Mouse (Mus musculus) hindbrain, embryonic 15.5 days (tissue): ENCODE data around the gene Kif22. TPM values are rescaled to one million over a fixed set of nuclear protein-coding genes. Genes with fewer than 3 reads are reported as not detected.

Source experiments
- ATAC-seq: fragments of 200-750 bp; cut with Nextera tagmentation; 2 replicates; pipeline ENCODE4 v1.8.0; 2017; ENCODE audit warnings: low read depth, moderate number of reproducible peaks, moderate TSS enrichment; ENCODE audit not compliant: low FRiP score
- H3K27ac ChIP-seq: fragments of 300-500 bp; sonication (generic); replicated peaks from 2 replicates; pipeline ENCODE4 v1.5.1; 2015; ENCODE audit warnings: mild to moderate bottlenecking, inconsistent platforms
- H3K27me3 ChIP-seq: fragments of 300-500 bp; sonication (generic); 2 replicates; pipeline ENCODE4 v1.6.1; 2015; ENCODE audit warnings: control low read depth, inconsistent platforms
- H3K36me3 ChIP-seq: fragments of 300-500 bp; sonication (generic); 2 replicates; pipeline ENCODE4 v1.6.1; 2015; ENCODE audit warnings: control low read depth, inconsistent platforms
- H3K4me1 ChIP-seq: fragments of 300-500 bp; sonication (generic); replicated peaks from 2 replicates; pipeline ENCODE4 v1.6.1; 2015; ENCODE audit warnings: control low read depth, inconsistent platforms
- H3K4me2 ChIP-seq: fragments of 300-500 bp; sonication (generic); 2 replicates; pipeline ENCODE4 v1.6.1; 2015; ENCODE audit warnings: moderate library complexity, mild to moderate bottlenecking, inconsistent platforms
- H3K4me3 ChIP-seq: fragments of 300-500 bp; sonication (generic); 2 replicates; pipeline ENCODE4 v1.5.1; 2015; ENCODE audit warnings: mild to moderate bottlenecking, inconsistent platforms
- H3K9ac ChIP-seq: fragments of 300-500 bp; sonication (generic); 2 replicates; pipeline ENCODE4 v1.6.1; 2015; ENCODE audit warnings: inconsistent platforms
- H3K9me3 ChIP-seq: fragments of 300-500 bp; sonication (generic); 2 replicates; pipeline ENCODE4 v1.6.1; 2016; ENCODE audit warnings: control low read depth, inconsistent platforms
- WGBS: fragments of 180-500 bp; shearing (Covaris S2); methylation state at CpG from one replicate; pipeline ENCODE4 v1.1.7; 2015; 5-methylcytosine and 5-hydroxymethylcytosine counted together
- polyA plus RNA-seq: library from polyadenylated mRNA; unstranded; fragments of >200 nt; fragmentation: Nextera tagmentation; extraction: Ambion mirVana; gene quantifications from 2 replicates; pipeline ENCODE4 v1.2.1, GENCODE M21; 2015

Kif22 gene
- polyA plus RNA-seq, 1 experiment from 2014 or later = 26.1 TPM

GRCm38 (mm10) chr7:127020901-127021562 is 21.2 kb downstream of the Kif22 start, which contains the start of the genes Gm42742 and Prrt2:
TSS of gene Gm42742 (minus strand) at chr7:127021097.
TSS of gene Prrt2 (minus strand) at chr7:127021211.
- H3K27me3 ChIP-seq = no peaks in the 10 kb centered on the region
- H3K4me3 ChIP-seq = peak within 1 kb of the TSS; percentile 44
- no peaks in the 10 kb centered on the region for H3K9me3 ChIP-seq
- H3K4me1 ChIP-seq = peaks cover 78% of the 10 kb centered on the region
- H3K9ac ChIP-seq = peak within 1 kb of the TSS; percentile 74
- H3K27ac ChIP-seq = peak within 1 kb of the TSS; percentile 81
- 1% methylated on average over 37 of the region's 37 CpGs for WGBS
- peaks cover 14% of the 10 kb centered on the region for H3K36me3 ChIP-seq
- peak; percentile 21; the same call in 1 of the 2 replicates for ATAC-seq
- H3K4me2 ChIP-seq = peak within 1 kb of the TSS; percentile 84

DNA sequence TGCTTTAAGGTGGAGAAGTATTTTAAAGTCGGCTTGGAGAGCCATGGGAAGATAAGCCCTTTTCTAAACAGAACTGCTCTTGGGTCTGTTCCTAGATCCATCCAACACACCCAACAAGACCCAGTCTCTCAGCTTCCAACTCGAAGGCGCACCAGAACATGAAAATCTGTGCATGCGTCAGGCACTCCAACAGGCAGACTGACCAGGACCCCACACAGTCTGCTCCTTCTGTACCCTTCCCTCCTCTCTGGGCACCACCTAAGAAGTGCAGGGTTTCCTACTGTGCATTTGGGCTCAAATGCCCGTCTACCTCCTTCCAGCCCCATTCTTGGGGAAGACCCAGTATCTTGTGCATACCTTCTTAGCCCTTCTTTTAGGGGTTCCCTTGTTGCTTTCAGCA is 21.8 kb downstream of the Kif22 start:
- H3K4me2 ChIP-seq = peak overlapping the region; percentile 84
- H3K4me3 ChIP-seq = peak overlapping the region; percentile 44
- H3K27me3 ChIP-seq = no peaks in the 10 kb centered on the region
- peak overlapping the region; percentile 74 for H3K9ac ChIP-seq
- H3K36me3 ChIP-seq = peaks cover 17% of the 10 kb centered on the region
- no peak for ATAC-seq
- peak overlapping the region; percentile 81 for H3K27ac ChIP-seq
- WGBS = 31% methylated on average over 5 of the region's 5 CpGs
- no peaks in the 10 kb centered on the region for H3K9me3 ChIP-seq
- H3K4me1 ChIP-seq = peaks cover 84% of the 10 kb centered on the region

- H3K27me3 ChIP-seq = no peaks in the 10 kb centered on the region
- no peak for ATAC-seq
- H3K4me3 ChIP-seq = peak overlapping the region; percentile 44
- peak overlapping the region; percentile 74 for H3K9ac ChIP-seq
- H3K4me2 ChIP-seq = peak overlapping the region; percentile 84
- peaks cover 87% of the 10 kb centered on the region for H3K4me1 ChIP-seq
- peaks cover 22% of the 10 kb centered on the region for H3K36me3 ChIP-seq
- H3K9me3 ChIP-seq = no peaks in the 10 kb centered on the region
- 56% methylated on average over 3 of the region's 3 CpGs for WGBS
- H3K27ac ChIP-seq = peak overlapping the region; percentile 81
Measured at GRCm38 (mm10) chr7:127020031-127020430, 22.2 kb downstream of the Kif22 start.

DNA sequence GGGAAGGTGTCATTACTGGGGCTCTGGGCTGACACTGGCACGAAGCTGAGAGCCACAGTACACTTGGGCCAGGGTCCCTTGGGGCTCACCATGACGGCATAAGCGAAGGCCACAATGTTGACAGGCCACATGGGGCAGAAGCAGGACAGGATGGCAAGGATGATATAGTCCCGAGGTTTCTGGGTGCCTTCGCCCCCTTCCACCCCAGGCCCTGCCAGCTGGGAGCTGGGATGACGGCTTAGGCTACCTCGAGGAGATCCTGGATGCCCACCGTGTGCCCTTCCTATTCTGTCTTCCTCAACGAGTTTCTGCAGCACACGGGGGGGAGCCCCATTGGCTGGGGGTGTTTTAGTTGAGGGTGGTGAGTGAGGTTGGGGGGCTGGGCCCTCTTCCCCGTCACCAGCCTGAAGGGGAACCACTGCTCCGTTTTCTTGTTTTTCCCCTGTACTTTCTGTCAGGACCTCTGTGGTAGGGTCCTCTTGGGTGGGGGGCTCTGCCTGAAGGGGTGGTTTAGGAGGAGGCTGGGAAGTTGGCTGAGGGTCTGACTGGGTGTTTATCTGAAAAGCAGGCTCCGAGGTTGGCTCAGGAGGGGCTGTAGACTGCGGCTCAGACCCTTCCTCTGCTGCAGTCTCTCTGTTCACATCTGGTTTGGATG is 22.8 kb downstream of the Kif22 start:
- Histone ChIP-seq H3K36me3 (peaks cover 25% of the 10 kb centered on the region), H3K9ac (peak overlapping the region; percentile 74), H3K27me3 (no peaks in the 10 kb centered on the region), H3K4me2 (peak overlapping the region; percentile 84), H3K4me3 (peak overlapping the region; percentile 44), H3K9me3 (no peaks in the 10 kb centered on the region), H3K4me1 (peaks cover 87% of the 10 kb centered on the region), H3K27ac (no peak overlapping the region)
- ATAC-seq = no peak
- 74% methylated on average over 14 of the region's 14 CpGs for WGBS

DNA sequence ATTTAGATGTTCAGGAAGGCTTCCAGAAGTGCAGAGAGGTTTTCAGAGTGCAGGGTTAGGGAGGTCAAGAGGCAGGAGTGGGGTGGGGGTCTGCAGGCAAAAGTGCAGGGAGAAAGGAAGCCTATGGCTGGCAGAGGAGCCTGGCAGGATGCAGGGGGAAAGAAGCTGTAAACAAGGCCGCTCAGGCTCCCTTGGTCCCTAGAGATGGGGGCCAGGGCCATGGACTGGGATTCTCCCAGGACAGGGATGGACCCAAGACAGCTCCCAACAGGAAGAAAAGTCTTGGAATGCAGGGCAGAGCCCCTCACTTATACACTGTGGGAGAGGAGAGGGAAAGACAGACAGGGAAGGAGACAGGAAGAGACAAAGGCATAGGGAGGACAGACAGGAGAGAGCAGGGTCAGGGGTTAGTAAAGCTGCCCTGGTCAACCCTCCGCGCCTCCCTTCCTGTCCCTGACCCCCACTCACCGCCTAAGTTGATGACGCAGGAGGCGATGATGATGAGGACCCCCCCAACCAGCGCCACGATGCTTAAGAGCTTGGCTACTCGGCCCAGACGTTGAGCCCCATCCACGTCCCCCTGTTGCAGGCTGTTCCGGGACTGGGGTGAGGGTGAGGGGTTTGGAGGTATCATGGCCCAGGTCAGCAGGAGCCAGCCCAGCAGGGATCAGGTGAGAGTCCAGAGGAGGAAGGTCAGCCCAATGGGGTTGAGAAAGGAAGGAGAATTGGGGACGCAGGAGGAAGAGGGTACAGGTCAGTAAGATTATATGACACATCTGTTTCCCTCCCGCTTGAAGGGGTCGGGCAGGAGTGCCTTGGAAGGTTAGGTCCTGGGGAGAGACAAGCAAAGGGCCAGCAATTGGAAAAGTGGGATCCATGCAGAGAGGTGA is 23.6 kb downstream of the Kif22 start:
- peak overlapping the region; percentile 95; the same call in 1 of the 2 replicates for H3K27ac ChIP-seq
- ATAC-seq = no peak
- H3K9me3 ChIP-seq = no peaks in the 10 kb centered on the region
- no peaks in the 10 kb centered on the region for H3K27me3 ChIP-seq
- peak overlapping the region; percentile 44; the same call in 1 of the 2 replicates for H3K4me3 ChIP-seq
- H3K36me3 ChIP-seq = peaks cover 31% of the 10 kb centered on the region
- H3K4me2 ChIP-seq = peak overlapping the region; percentile 84
- 88% methylated on average over 15 of the region's 15 CpGs for WGBS
- peaks cover 85% of the 10 kb centered on the region for H3K4me1 ChIP-seq
- H3K9ac ChIP-seq = peak overlapping the region; percentile 41; the same call in 1 of the 2 replicates

GRCm38 (mm10) chr7:127017950-127018345 is 24.3 kb downstream of the Kif22 start:
- Histone ChIP-seq H3K4me2 (peak overlapping the region; percentile 84), H3K36me3 (peaks cover 32% of the 10 kb centered on the region), H3K9ac (peak overlapping the region; percentile 41), H3K27me3 (no peaks in the 10 kb centered on the region), H3K4me3 (no peak overlapping the region), H3K27ac (peak overlapping the region; percentile 95), H3K9me3 (no peaks in the 10 kb centered on the region), H3K4me1 (peaks cover 78% of the 10 kb centered on the region)
- ATAC-seq = no peak
- WGBS = 62% methylated on average over 6 of the region's 6 CpGs

DNA sequence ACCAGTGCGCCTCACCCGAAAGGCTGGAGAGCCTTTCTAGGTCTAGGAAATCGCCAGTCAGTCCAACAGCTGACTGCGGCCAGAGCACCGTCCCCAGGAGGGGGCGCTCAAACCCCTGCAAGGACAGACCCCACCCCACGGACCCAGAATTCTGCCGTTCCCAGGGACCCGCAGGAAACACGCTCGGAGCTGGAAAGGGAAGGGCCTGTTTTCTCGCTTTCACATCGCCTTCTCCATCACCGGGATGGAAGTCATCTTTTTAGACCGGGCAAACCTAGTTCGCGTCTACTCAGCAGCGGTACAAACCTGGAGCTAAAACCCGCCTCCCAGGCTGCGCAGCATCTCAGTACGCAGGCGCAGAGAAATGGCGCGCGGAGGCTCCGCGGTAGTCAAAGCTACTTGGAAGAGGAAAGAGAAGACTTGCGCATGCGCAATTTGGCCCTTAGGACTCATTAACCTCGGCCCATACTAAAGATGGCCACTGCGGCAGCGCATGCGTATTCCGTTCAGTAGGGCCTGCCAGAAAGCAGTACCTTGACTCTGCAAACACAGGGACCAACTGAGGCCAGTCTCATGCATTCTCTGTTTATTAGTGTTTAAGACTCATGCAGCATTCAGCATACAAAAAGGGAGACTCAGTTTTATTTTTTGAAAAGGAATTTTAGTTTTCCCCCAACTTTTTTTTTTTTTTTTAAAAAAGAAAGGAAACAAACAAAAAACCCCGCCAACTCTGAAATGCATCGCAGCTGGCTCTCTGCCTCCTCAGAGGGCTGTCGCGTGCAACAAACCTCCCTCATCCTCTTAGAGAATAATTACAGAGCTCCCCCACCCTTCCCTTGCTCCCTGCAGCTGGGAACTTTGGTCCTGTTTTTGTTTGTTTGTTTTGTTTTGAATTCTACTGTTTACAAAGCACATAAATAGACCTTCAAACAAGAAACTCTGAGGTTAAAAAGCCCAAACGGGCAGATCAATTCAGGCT is 25.0 kb downstream of the Kif22 start, which contains the start of gene Pagr1a:
TSS of gene Pagr1a (minus strand) at position 382 of the 979 bp plus-strand sequence.
- H3K4me3 ChIP-seq = peak within 1 kb of the TSS; percentile 66
- peak; percentile 84 for ATAC-seq
- peaks cover 28% of the 10 kb centered on the region for H3K36me3 ChIP-seq
- no peaks in the 10 kb centered on the region for H3K9me3 ChIP-seq
- peak within 1 kb of the TSS; percentile 84 for H3K4me2 ChIP-seq
- peaks cover 71% of the 10 kb centered on the region for H3K4me1 ChIP-seq
- peak within 1 kb of the TSS; percentile 85 for H3K9ac ChIP-seq
- peak within 1 kb of the TSS; percentile 95 for H3K27ac ChIP-seq
- WGBS = 4% methylated on average over 39 of the region's 39 CpGs
- no peaks in the 10 kb centered on the region for H3K27me3 ChIP-seq

DNA sequence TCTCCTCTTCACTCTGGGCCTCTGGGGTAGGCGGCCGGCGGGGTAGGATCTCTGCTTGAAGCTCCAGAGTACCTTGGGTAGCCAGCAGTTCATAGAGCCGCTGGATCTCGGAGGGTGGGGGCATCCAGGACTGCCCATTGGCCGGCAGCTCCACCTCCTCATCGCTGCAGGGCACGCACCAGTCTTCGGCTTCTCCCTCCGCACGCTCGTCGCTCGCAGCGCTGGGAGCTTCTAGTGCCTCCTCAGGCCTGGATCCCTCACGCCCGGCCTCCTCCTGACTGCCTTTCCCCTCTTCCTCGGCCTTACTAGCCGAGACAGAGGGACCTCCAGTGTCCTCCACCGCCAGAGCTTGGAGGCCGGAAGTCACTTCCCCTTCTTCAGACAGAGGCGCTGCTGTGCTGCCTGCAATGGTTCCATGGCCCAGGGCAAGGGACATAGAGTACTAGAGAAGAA is 25.8 kb downstream of the Kif22 start:
- under 1% methylated on average over 22 of the region's 22 CpGs for WGBS
- peaks cover 64% of the 10 kb centered on the region for H3K4me1 ChIP-seq
- ATAC-seq = peak; percentile 32; the same call in 1 of the 2 replicates

DNA sequence TGATC is 26.0 kb downstream of the Kif22 start, which contains the start of gene Pagr1b:
TSS of gene Pagr1b (minus strand) at position 4 of the 5 bp plus-strand sequence.
- Histone ChIP-seq H3K4me1 (peaks cover 62% of the 10 kb centered on the region), H3K4me3 (peak within 1 kb of the TSS; percentile 66)

More for the DNA sequence above, 25.8 kb downstream of the Kif22 start:
- no peaks in the 10 kb centered on the region for H3K9me3 ChIP-seq
- H3K27me3 ChIP-seq = no peaks in the 10 kb centered on the region
- peak overlapping the region; percentile 84 for H3K4me2 ChIP-seq
- H3K27ac ChIP-seq = peak overlapping the region; percentile 95
- peak overlapping the region; percentile 66 for H3K4me3 ChIP-seq
- H3K36me3 ChIP-seq = peaks cover 27% of the 10 kb centered on the region
- peak overlapping the region; percentile 85 for H3K9ac ChIP-seq

DNA sequence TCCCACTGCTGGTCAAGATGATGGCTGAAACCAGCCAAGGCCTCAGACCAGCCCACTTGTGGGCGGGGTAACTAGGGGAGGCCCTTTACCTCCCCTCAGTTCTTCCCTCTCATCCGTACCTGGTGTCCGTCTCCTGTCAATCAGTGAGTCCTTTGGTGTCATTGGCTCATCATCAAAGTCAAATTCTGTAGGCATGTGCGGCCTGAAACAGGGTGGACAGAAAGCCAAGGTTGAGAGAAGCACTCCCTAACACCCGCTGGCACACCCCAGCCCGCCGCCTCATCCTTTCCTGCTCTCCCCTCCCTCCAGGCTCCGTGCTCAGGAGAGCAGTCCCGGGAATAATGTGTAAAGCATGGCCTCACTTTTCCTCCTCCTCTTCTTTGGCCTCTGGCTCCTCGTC is 26.2 kb downstream of the Kif22 start:
- no peaks in the 10 kb centered on the region for H3K9me3 ChIP-seq
- H3K4me2 ChIP-seq = peak overlapping the region; percentile 84
- ATAC-seq = no peak
- no peaks in the 10 kb centered on the region for H3K27me3 ChIP-seq
- peak overlapping the region; percentile 66 for H3K4me3 ChIP-seq
- H3K27ac ChIP-seq = peak overlapping the region; percentile 95
- peaks cover 27% of the 10 kb centered on the region for H3K36me3 ChIP-seq
- H3K9ac ChIP-seq = peak overlapping the region; percentile 85
- 2% methylated on average over 10 of the region's 10 CpGs for WGBS
- H3K4me1 ChIP-seq = peaks cover 60% of the 10 kb centered on the region

More for the DNA sequence above, 26.0 kb downstream of the Kif22 start, which contains the start of gene Pagr1b:
- ATAC-seq = no peak
- H3K4me2 ChIP-seq = peak within 1 kb of the TSS; percentile 84
- H3K9ac ChIP-seq = peak within 1 kb of the TSS; percentile 85
- H3K9me3 ChIP-seq = no peaks in the 10 kb centered on the region
- no peaks in the 10 kb centered on the region for H3K27me3 ChIP-seq
- H3K27ac ChIP-seq = peak within 1 kb of the TSS; percentile 95
- H3K36me3 ChIP-seq = peaks cover 27% of the 10 kb centered on the region

DNA sequence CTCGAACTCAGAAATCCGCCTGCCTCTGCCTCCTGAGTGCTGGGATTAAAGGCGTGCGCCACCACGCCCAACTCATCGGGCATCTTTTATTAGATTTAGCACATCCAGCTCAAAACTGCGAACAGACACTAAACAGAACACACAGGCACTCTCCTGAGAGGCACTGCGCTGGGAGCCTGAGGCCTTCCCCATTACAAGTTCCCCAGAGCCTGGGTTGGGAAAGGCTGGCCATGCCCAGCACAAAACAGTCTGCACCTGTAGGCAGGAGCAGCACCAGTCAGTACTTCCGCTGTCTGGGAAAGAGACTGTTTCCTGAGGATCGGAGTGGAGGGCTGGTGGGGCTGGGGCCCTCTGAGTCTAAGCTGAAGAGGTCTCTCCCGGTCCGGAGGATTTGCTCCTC is 27.3 kb downstream of the Kif22 start:
- 0 out of 2 replicates have a peak overlapping the region, but pooled peaks have one; percentile 12 for H3K9ac ChIP-seq
- no peak overlapping the region for H3K4me3 ChIP-seq
- H3K9me3 ChIP-seq = no peaks in the 10 kb centered on the region
- H3K4me2 ChIP-seq = peak overlapping the region; percentile 22
- WGBS = 97% methylated on average over 12 of the region's 12 CpGs
- no peak for ATAC-seq
- peaks cover 51% of the 10 kb centered on the region for H3K4me1 ChIP-seq
- no peak overlapping the region for H3K27ac ChIP-seq
- H3K27me3 ChIP-seq = no peaks in the 10 kb centered on the region
- peaks cover 27% of the 10 kb centered on the region for H3K36me3 ChIP-seq
